Mouse (Mus musculus) neural tube, embryonic 11.5 days (tissue): ENCODE measurements at regions not wholly inside any gene's neighbourhood (a gene's known extent, or its start where the extent isn't known, plus 50 kb on each side); places are given as distances from the start of the nearest gene placed in this dataset.

ENCODE experiments used
- ATAC-seq: fragments of 200-750 bp; cut with Nextera tagmentation; 2 replicates; pipeline ENCODE4 v1.8.0; 2017; ENCODE audit warnings: moderate number of reproducible peaks, mild to moderate bottlenecking, moderate TSS enrichment, moderate library complexity; ENCODE audit not compliant: insufficient read depth, low FRiP score, low TSS enrichment
- DNase-seq: peaks from one replicate; pipeline ENCODE4 v3.0.0-alpha.2; 2015; ENCODE audit warnings: low spot score
- H3K27ac ChIP-seq: fragments of 300-500 bp; sonication (generic); 2 replicates; pipeline ENCODE4 v1.5.1; 2014; ENCODE audit warnings: low read depth, mild to moderate bottlenecking, low read length
- H3K27me3 ChIP-seq: fragments of 300-500 bp; sonication (generic); 2 replicates; pipeline ENCODE4 v1.6.1; 2014; ENCODE audit warnings: mild to moderate bottlenecking, low read length, mixed read lengths; ENCODE audit not compliant: control insufficient read depth, insufficient read depth
- H3K36me3 ChIP-seq: fragments of 300-500 bp; sonication (generic); 2 replicates; pipeline ENCODE4 v1.6.1; 2014; ENCODE audit warnings: mild to moderate bottlenecking, low read length, moderate library complexity, mixed read lengths; ENCODE audit not compliant: control insufficient read depth, insufficient read depth
- H3K4me1 ChIP-seq: fragments of 300-500 bp; sonication (generic); 2 replicates; pipeline ENCODE4 v1.6.1; 2014; ENCODE audit warnings: low read length, mixed read lengths; ENCODE audit not compliant: control insufficient read depth, insufficient read depth
- H3K4me2 ChIP-seq: fragments of 300-500 bp; sonication (generic); 2 replicates; pipeline ENCODE4 v1.6.1; 2014; ENCODE audit warnings: low read depth, mild to moderate bottlenecking, moderate library complexity
- H3K4me3 ChIP-seq: fragments of 300-500 bp; sonication (generic); 2 replicates; pipeline ENCODE4 v1.5.1; 2014; ENCODE audit warnings: low read depth, low read length
- H3K9ac ChIP-seq: fragments of 300-500 bp; sonication (generic); 2 replicates; pipeline ENCODE4 v1.6.1; 2014; ENCODE audit warnings: mild to moderate bottlenecking, low read length
- H3K9me3 ChIP-seq: fragments of 300-500 bp; sonication (generic); 2 replicates; pipeline ENCODE4 v1.6.1; 2016; ENCODE audit warnings: low read length; ENCODE audit not compliant: control insufficient read depth
- whole genome bisulfite sequencing: fragments of 180-500 bp; shearing (Covaris S2); extraction: QIAGEN DNeasy Blood & Tissue Kit; methylation state at CpG from one replicate; pipeline ENCODE4 v1.1.7; 2014; 5-methylcytosine and 5-hydroxymethylcytosine counted together

DNA sequence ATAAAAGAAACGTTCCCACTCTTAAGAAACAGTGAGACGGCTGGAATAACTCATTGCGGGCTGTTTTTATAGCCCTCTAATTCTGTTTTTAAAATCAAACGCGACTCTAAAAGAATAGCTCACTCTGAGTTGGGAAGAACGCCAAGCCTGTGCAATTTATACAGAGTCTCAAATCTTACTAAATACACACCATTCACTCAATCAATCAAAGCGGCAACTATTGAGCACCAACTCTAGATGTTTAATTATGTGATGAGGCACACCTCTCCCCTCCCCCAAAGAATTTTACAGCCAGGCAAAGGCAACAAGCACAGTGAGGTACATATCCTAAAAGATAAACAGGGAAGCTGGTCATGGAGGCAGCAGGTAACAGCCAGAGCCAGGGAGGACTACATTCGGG, 362.4 kb upstream of the Map3k7 start:
- H3K27me3 ChIP-seq: no peaks in the 10 kb centered on the region
- no peak overlapping the region for H3K4me3 ChIP-seq
- DNase-seq (no peak), ATAC-seq (no peak)
- H3K9me3 ChIP-seq: no peaks in the 10 kb centered on the region
- no peak overlapping the region for H3K9ac ChIP-seq
- H3K4me1 ChIP-seq: no peaks in the 10 kb centered on the region
- no peak overlapping the region for H3K27ac ChIP-seq
- H3K36me3 ChIP-seq: no peaks in the 10 kb centered on the region
- no peak overlapping the region for H3K4me2 ChIP-seq
- WGBS: 48% methylated on average over 8 of the region's 8 CpGs

DNA sequence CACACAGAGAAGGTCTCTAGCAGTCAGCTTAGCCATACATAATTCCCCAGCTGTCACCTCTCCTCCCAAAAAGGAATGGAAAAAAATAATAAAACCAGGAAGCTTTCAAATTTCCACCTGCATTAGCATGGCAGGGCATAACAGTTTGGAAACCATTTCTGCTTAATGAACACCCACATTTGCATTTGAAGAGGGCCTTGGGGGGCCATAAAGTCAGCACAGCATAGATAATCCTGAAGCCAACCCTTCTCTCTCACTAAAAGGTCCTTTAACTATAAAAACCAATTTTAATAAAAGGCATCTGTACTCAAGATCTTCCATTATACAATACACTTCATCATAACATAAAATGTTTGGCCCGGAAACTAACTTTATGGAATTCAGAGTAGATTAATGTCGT, 360.1 kb upstream of the Map3k7 start:
- Histone ChIP-seq H3K27ac (no peak overlapping the region), H3K36me3 (no peaks in the 10 kb centered on the region), H3K4me3 (no peak overlapping the region), H3K9ac (no peak overlapping the region), H3K4me1 (no peaks in the 10 kb centered on the region), H3K9me3 (no peaks in the 10 kb centered on the region), H3K27me3 (no peaks in the 10 kb centered on the region), H3K4me2 (no peak overlapping the region)
- DNase-seq (no peak), ATAC-seq (no peak; the same call in 1 of the 2 replicates)
- 88% methylated on average over 2 of the region's 2 CpGs for WGBS

DNA sequence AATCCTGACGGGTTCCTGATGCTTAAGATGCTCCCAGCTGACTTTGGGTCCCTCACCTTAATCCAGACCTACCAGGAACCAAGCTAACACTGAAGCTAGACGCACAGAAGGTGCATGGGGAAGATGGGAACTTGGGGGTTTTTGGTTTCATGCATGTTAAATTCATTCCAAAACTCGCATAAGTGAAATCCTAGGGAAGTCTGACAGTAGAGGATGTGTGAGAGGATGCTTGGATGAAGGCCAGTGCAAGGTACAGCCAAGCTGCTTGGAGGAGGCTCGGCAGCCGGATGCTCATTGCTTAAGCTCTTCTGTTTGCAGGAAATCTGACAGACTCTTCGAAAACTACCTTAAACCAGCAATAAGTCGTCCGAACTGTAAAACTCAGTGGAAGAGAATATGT, 355.1 kb upstream of the Map3k7 start:
- Histone ChIP-seq H3K27ac (no peak overlapping the region), H3K9me3 (no peaks in the 10 kb centered on the region), H3K4me1 (peaks cover 6% of the 10 kb centered on the region; the same call in 1 of the 2 replicates), H3K9ac (no peak overlapping the region), H3K36me3 (no peaks in the 10 kb centered on the region), H3K27me3 (no peaks in the 10 kb centered on the region), H3K4me3 (no peak overlapping the region), H3K4me2 (no peak overlapping the region)
- DNase-seq (no peak), ATAC-seq (no peak)
- WGBS: 89% methylated on average over 8 of the region's 8 CpGs

DNA sequence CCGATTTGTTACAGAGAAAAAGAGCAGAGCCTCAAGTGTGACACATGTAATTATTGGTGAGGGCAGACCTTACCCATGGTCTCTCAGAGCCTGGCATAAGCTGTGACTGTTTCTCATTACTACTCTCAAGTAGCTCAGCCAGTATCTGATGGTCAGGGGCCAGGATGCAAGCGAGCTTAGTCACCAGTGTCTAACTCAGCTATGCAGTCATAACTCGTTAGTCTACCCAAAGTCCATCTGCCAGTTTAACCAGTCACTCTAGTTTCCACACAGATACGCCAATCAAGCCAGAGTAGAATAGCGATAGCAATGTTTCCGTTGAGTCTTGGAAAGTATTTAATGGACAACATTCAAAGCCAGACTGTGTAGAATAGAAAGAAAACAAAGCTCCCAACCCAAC, 354.3 kb upstream of the Map3k7 start:
- Histone ChIP-seq H3K4me3 (no peak overlapping the region), H3K9ac (no peak overlapping the region), H3K36me3 (no peaks in the 10 kb centered on the region), H3K9me3 (no peaks in the 10 kb centered on the region), H3K27me3 (no peaks in the 10 kb centered on the region), H3K4me1 (peaks cover 6% of the 10 kb centered on the region; the same call in 1 of the 2 replicates), H3K27ac (no peak overlapping the region), H3K4me2 (no peak overlapping the region)
- DNase-seq (no peak), ATAC-seq (no peak)
- WGBS: 92% methylated on average over 6 of the region's 6 CpGs

DNA sequence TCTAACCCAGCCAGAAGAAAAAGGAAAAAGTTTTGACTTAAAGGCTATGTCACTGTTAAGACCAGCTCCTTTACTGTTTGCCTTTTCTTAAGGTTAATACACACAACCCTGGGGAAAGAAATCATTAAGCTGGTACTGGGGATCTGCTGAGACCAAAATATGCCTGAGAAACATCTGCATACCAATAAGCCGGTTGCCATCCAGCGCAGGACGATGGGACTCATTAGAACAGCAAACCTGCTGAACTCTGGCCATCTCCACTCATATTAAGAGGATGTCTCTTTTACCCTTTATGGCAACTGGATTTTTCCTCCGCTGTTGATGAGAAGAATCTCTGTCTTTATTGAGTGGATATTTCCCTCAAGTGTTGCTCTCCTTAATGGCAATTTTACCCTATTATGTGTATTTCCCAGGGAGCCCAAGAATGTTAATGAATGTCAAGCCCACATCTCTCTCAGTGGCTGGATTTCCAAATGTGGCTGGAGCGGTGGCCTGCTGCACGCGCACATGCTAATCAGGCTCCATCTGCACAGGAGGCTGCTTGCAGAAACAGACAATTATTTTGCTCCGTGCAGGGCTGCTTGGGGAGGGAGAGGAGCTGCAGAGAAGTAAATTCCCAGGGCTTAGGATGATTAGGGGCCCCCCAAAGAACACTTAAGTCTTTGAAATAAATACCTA, 351.6 kb upstream of the Map3k7 start:
- peaks cover 6% of the 10 kb centered on the region; the same call in 1 of the 2 replicates for H3K4me1 ChIP-seq
- ATAC-seq (no peak), DNase-seq (peak; percentile 44)
- H3K36me3 ChIP-seq: no peaks in the 10 kb centered on the region
- no peaks in the 10 kb centered on the region for H3K27me3 ChIP-seq
- no peak overlapping the region for H3K4me2 ChIP-seq
- H3K9me3 ChIP-seq: no peaks in the 10 kb centered on the region
- no peak overlapping the region for H3K27ac ChIP-seq
- no peak overlapping the region for H3K9ac ChIP-seq
- no peak overlapping the region for H3K4me3 ChIP-seq
- 46% methylated on average over 8 of the region's 8 CpGs for WGBS

DNA sequence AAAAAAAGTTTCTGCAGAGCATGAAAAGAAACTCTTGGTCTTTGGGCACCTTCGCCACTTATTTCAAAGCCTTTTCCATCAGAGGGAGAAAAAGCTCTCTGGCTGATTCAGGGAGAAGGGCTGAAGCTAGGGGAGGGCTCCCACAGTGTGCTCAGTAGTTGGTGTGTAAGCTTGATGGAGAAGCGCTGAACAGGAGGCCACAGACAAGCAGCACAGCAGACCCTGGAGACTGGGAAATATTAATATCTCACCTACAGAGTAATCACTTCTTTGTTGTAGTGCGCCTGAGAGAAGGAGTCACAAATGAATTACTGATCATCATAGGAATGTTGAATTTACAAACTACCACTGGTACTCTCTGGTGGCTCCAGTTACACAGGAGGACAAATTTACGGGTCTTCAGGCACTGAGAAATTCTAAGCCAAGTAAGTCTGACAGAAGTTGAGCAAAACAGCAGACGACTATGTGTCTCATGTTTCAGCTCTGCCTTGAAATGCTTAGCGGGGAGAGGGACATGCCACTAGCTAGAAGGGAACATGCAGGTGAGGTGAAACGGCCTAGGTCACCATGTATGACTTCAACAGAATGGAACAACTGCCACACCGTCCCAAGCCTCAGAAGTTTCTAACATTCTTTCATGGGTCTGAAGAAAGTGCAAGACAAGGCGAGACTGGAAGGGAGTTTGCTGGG, 350.9 kb upstream of the Map3k7 start:
- Histone ChIP-seq H3K27me3 (no peaks in the 10 kb centered on the region), H3K4me1 (peaks cover 6% of the 10 kb centered on the region; the same call in 1 of the 2 replicates), H3K27ac (no peak overlapping the region), H3K4me2 (no peak overlapping the region), H3K4me3 (no peak overlapping the region), H3K9me3 (no peaks in the 10 kb centered on the region), H3K36me3 (no peaks in the 10 kb centered on the region), H3K9ac (no peak overlapping the region)
- ATAC-seq (no peak), DNase-seq (no peak)
- 69% methylated on average over 9 of the region's 9 CpGs for WGBS

GRCm38 (mm10) chr4:31617572-31617971, 346.3 kb upstream of the Map3k7 start:
- Histone ChIP-seq H3K4me2 (no peak overlapping the region), H3K36me3 (no peaks in the 10 kb centered on the region), H3K4me3 (no peak overlapping the region), H3K27me3 (no peaks in the 10 kb centered on the region), H3K9me3 (no peaks in the 10 kb centered on the region), H3K27ac (no peak overlapping the region), H3K9ac (no peak overlapping the region), H3K4me1 (peaks cover 5% of the 10 kb centered on the region; the same call in 1 of the 2 replicates)
- 78% methylated on average over 7 of the region's 7 CpGs for WGBS
- DNase-seq (no peak), ATAC-seq (no peak)

GRCm38 (mm10) chr4:31618026-31618425, 345.9 kb upstream of the Map3k7 start:
- DNase-seq: no peak
- Histone ChIP-seq H3K36me3 (no peaks in the 10 kb centered on the region), H3K4me2 (no peak overlapping the region), H3K27ac (no peak overlapping the region), H3K4me1 (peaks cover under 1% of the 10 kb centered on the region; the same call in 1 of the 2 replicates), H3K4me3 (no peak overlapping the region), H3K9me3 (no peaks in the 10 kb centered on the region), H3K9ac (no peak overlapping the region), H3K27me3 (no peaks in the 10 kb centered on the region)
- 69% methylated on average over 4 of the region's 4 CpGs for WGBS
- no peak for ATAC-seq

DNA sequence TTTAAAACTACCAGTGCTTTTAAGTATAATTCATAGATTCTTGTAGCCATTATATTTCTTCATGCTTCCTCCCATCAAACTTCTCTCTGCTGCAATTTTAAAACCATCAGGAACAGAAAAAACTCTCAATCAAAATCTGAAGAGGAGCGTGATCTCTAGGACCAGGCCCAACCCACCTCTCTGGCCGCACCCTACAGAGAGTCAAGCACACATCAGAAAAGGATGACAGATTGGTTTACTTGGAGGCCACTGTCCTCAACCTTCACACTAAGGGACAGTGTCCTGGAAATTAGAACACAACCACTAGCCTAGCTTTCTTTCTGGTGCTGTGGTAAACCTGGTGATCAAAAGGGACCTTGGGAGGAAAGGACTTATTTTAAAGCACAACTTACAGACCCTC, 342.7 kb upstream of the Map3k7 start:
- H3K36me3 ChIP-seq: no peaks in the 10 kb centered on the region
- no peaks in the 10 kb centered on the region for H3K9me3 ChIP-seq
- no peaks in the 10 kb centered on the region for H3K27me3 ChIP-seq
- ATAC-seq (no peak), DNase-seq (no peak)
- H3K4me3 ChIP-seq: no peak overlapping the region
- H3K4me2 ChIP-seq: no peak overlapping the region
- H3K27ac ChIP-seq: no peak overlapping the region
- no peak overlapping the region for H3K9ac ChIP-seq
- no peaks in the 10 kb centered on the region for H3K4me1 ChIP-seq
- 97% methylated on average over 2 of the region's 2 CpGs for WGBS
